Mouse (Mus musculus) embryonic facial prominence, embryonic 11.5 days (tissue): Measurements from ENCODE around the gene Olfr351. TPM values are rescaled to one million over a fixed set of nuclear protein-coding genes. Genes with fewer than 3 reads are reported as not detected.

Experiments
- polyA plus RNA-seq: library from polyadenylated mRNA; unstranded; fragments of >200 nt; fragmentation: Nextera tagmentation; extraction: Ambion mirVana; gene quantifications from 2 replicates; pipeline ENCODE4 v1.2.1, GENCODE M21; 2014

The Olfr351 gene
- polyA plus RNA-seq, 1 experiment from 2014 or later, result not detected

Other genes starting within 250 kb of the Olfr351 start
- gene Olfr345, start 222.6 kb downstream of the Olfr351 start, polyA plus RNA-seq, result not detected in 2 replicates
- not detected in 2 replicates for gene Olfr346, start 176.9 kb downstream of the Olfr351 start, polyA plus RNA-seq
- gene Olfr347, start 130.8 kb downstream of the Olfr351 start, polyA plus RNA-seq, result not detected in 2 replicates
- not detected in 2 replicates for gene Olfr348, start 78.4 kb downstream of the Olfr351 start, polyA plus RNA-seq
- gene Olfr50, start 72.1 kb downstream of the Olfr351 start, polyA plus RNA-seq, result not detected in 2 replicates
- not detected in 2 replicates for gene Olfr3, start 45.6 kb downstream of the Olfr351 start, polyA plus RNA-seq
- not detected in 2 replicates for gene Olfr350, start 16.4 kb downstream of the Olfr351 start, polyA plus RNA-seq
- gene Olfr352, start 5.8 kb upstream of the Olfr351 start, polyA plus RNA-seq, result not detected in 2 replicates
- not detected in 2 replicates for gene Olfr353, start 30.3 kb upstream of the Olfr351 start, polyA plus RNA-seq
- gene Olfr354, start 43.0 kb upstream of the Olfr351 start, polyA plus RNA-seq, result not detected in 2 replicates
- not detected in 2 replicates for gene Olfr355, start 66.2 kb upstream of the Olfr351 start, polyA plus RNA-seq
- gene Olfr356, start 74.5 kb upstream of the Olfr351 start, polyA plus RNA-seq, result not detected in 2 replicates
- not detected in 2 replicates for gene Olfr357, start 131.2 kb upstream of the Olfr351 start, polyA plus RNA-seq
- gene Olfr358, start 146.7 kb upstream of the Olfr351 start, polyA plus RNA-seq, result not detected in 2 replicates
- not detected in 2 replicates for gene Olfr360, start 203.1 kb upstream of the Olfr351 start, polyA plus RNA-seq
- gene Olfr361, start 226.6 kb upstream of the Olfr351 start, polyA plus RNA-seq, result not detected in 2 replicates